ENCODE assay signal across 8 mouse cellular contexts in the genomic region with DNA sequence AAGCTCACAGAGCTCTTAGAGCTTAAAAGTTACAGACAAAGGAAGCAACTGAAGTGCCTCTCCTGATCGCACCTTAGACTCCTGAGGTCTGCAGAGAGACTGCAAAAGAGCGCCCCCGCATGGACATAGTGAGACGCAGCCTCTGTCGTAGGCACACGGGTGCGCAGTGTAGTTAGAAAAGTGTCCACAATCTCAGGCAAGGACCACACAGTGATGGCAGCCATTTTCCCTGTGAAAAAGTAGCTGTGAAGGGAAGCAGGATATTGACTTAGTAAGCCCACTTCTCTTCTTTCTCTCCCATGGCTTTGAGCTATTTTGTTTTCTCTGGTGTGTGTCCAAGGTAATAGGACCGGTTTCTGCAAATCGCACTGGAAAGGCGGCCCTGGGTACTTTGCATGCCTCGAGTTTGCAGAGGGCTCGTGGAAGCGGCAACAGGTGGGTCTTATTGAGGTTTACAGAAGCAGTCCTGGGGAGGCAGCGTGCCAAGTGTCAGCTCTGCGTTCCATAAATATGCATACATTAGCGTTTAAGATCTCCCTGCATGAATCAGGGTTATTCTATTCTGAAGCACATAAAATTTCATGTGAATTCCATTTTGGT.
DNase-seq lines count a peak whose midpoint lies in the region; ATAC-seq and TF ChIP-seq lines count a peak whose summit lies in the region.

No protein-coding gene starts in this region.

- WGBS in kidney, postnatal 0 days: 12% methylated on average over 16 of the region's 16 CpGs

- H3K27ac ChIP-seq in kidney, postnatal 0 days: no peak overlapping the region

- H3K4me3 ChIP-seq in kidney, postnatal 0 days (replicated peaks; ENCODE audit: low read depth, low read length): no peak overlapping the region

- 0 out of 2 replicates have a peak overlapping the region, but pooled peaks have one; percentile 12 for H3K4me2 ChIP-seq in kidney, postnatal 0 days (ENCODE audit: low read length)

- TF ChIP-seq CTCF in brain, embryonic 14.5 days (IDR thresholded peaks at IDR 0.05; ENCODE audit: borderline replicate concordance, extremely low read depth, insufficient read depth, insufficient read length): peak; percentile 39; the same call in 1 of the 2 replicates
- TF ChIP-seq CTCF in kidney, postnatal 0 days (IDR thresholded peaks at IDR 0.05; ENCODE audit: low read depth): peak; percentile 58

- peak; percentile 6 to 7 for DNase-seq in heart, postnatal 14 days
- DNase-seq in heart, postnatal 25 days (ENCODE audit: low spot score): no peak
- peak; percentile 21 for DNase-seq in NIH3T3 (ENCODE audit: low read depth)
- peak; percentile 29 for DNase-seq in brain, embryonic 14.5 days (ENCODE audit: low read depth)
- DNase-seq in kidney, postnatal 0 days (ENCODE audit: low spot score): peak; percentile 66
- peak; percentile 50 for DNase-seq in neural tube, embryonic 10.5 days (ENCODE audit: extremely low spot score, low spot score)
- DNase-seq in layer of hippocampus, adult 8-10 months (ENCODE audit: low spot score in 2 of 2): no peak
- no peak for DNase-seq in right cerebral cortex, adult 2 months (ENCODE audit: low spot score in 2 of 2)

- H3K9me3 ChIP-seq in kidney, postnatal 0 days (replicated peaks; ENCODE audit: low read length): no peaks in the 10 kb centered on the region

- no peak for TF ChIP-seq POLR2A in brain, embryonic 14.5 days (IDR thresholded peaks at IDR 0.05; ENCODE audit: borderline replicate concordance, extremely low read depth, insufficient read depth, insufficient read length, poor library complexity, severe bottlenecking)

- intact Hi-C loops in heart, postnatal 14 days (cut with DNase I): no loop called here
- intact Hi-C loops in heart, postnatal 25 days (cut with DNase I): no loop called here

- peaks cover 11% of the 10 kb centered on the region; the same call in 1 of the 2 replicates for H3K27me3 ChIP-seq in kidney, postnatal 0 days (ENCODE audit: insufficient read depth, low read length)

- no peaks in the 10 kb centered on the region for H3K4me1 ChIP-seq in kidney, postnatal 0 days (replicated peaks; ENCODE audit: insufficient read depth, low read length)

- H3K36me3 ChIP-seq in kidney, postnatal 0 days (ENCODE audit: insufficient read depth, low read length): no peaks in the 10 kb centered on the region

- ATAC-seq in kidney, postnatal 0 days (replicated peaks; ENCODE audit: low FRiP score, low read depth): no peak

- H3K9ac ChIP-seq in kidney, postnatal 0 days (ENCODE audit: low read depth, low read length): no peak overlapping the region

Comparison
In these comparisons a context has a peak if more than half of its experiments do, and no peak if none do; other contexts are left out.
1. DNase-seq: peak in heart, postnatal 14 days (2 of 2), NIH3T3 (single experiment), brain, embryonic 14.5 days (single experiment), kidney, postnatal 0 days (single experiment) and neural tube, embryonic 10.5 days (single experiment); none in heart, postnatal 25 days (single experiment), layer of hippocampus, adult 8-10 months (0 of 2) and right cerebral cortex, adult 2 months (0 of 2).